Mouse (Mus musculus) liver, postnatal 0 days (tissue): ENCODE measurements around the gene Trim40. TPM values are rescaled to one million over a fixed set of nuclear protein-coding genes. Genes with fewer than 3 reads are reported as not detected.

ENCODE experiments used
- ATAC-seq: fragments of 200-750 bp; cut with Nextera tagmentation; 2 replicates; pipeline ENCODE4 v1.8.0; 2017; ENCODE audit warnings: mild to moderate bottlenecking, moderate library complexity
- DNase-seq: peaks from one replicate; pipeline ENCODE4 v3.0.0-alpha.2; 2016
- H3K27ac ChIP-seq: fragments of 300-500 bp; sonication (generic); 2 replicates; pipeline ENCODE4 v1.5.1; 2014; ENCODE audit warnings: antibody characterized with exemption, moderate library complexity, mild to moderate bottlenecking, low read depth
- H3K27me3 ChIP-seq: fragments of 300-500 bp; sonication (generic); 2 replicates; pipeline ENCODE4 v1.6.1; 2014; ENCODE audit warnings: low read length, control low read depth, mixed read lengths; ENCODE audit not compliant: insufficient read depth
- H3K36me3 ChIP-seq: fragments of 300-500 bp; sonication (generic); replicated peaks from 2 replicates; pipeline ENCODE4 v1.6.1; 2014; ENCODE audit warnings: mild to moderate bottlenecking, control low read depth, low read length, moderate library complexity, mixed read lengths; ENCODE audit not compliant: insufficient read depth
- H3K4me1 ChIP-seq: fragments of 300-500 bp; sonication (generic); 2 replicates; pipeline ENCODE4 v1.6.1; 2014; ENCODE audit warnings: antibody characterized with exemption, mild to moderate bottlenecking, control low read depth; ENCODE audit not compliant: insufficient read depth
- H3K4me2 ChIP-seq: fragments of 300-500 bp; sonication (generic); 2 replicates; pipeline ENCODE4 v1.6.1; 2014; ENCODE audit warnings: low read depth, mild to moderate bottlenecking, low read length, moderate library complexity, mixed read lengths
- H3K4me3 ChIP-seq: fragments of 300-500 bp; sonication (generic); 2 replicates; pipeline ENCODE4 v1.5.1; 2014; ENCODE audit warnings: low read depth, low read length
- H3K9ac ChIP-seq: fragments of 300-500 bp; sonication (generic); replicated peaks from 2 replicates; pipeline ENCODE4 v1.6.1; 2014; ENCODE audit warnings: mild to moderate bottlenecking, moderate library complexity
- H3K9me3 ChIP-seq: fragments of 300-500 bp; sonication (generic); 2 replicates; pipeline ENCODE4 v1.6.1; 2016; ENCODE audit warnings: mild to moderate bottlenecking, control low read depth, low read length, mixed read lengths
- CTCF ChIP-seq: sonication (generic); IDR thresholded peaks from 2 replicates; pipeline ENCODE4 v1.5.1; 2016; ENCODE audit warnings: antibody characterized with exemption, low read depth
- EP300 ChIP-seq: IDR thresholded peaks from 2 replicates; pipeline ENCODE4 v1.6.1; 2016; ENCODE audit warnings: antibody characterized with exemption, low read depth, mild to moderate bottlenecking
- whole genome bisulfite sequencing: fragments of 180-500 bp; shearing (Covaris S2); extraction: QIAGEN DNeasy Blood & Tissue Kit; methylation state at CpG from one replicate; pipeline ENCODE4 v1.1.7; 2014; ENCODE audit not compliant: insufficient replicate concordance; 5-methylcytosine and 5-hydroxymethylcytosine counted together
- polyA plus RNA-seq: library from polyadenylated mRNA; unstranded; fragments of >200 nt; fragmentation: Nextera tagmentation; extraction: Ambion mirVana; gene quantifications from 2 replicates; pipeline ENCODE4 v1.2.1, GENCODE M21; 2015

Trim40 gene
- polyA plus RNA-seq, 1 experiment from 2014 or later: not detected

- no peak overlapping the region for H3K4me3 ChIP-seq
- no peak overlapping the region for H3K4me2 ChIP-seq
- WGBS: 47% methylated on average over 2 of the region's 2 CpGs
- no peak overlapping the region for H3K9ac ChIP-seq
- TF ChIP-seq CTCF: no peak
- no peak for TF ChIP-seq EP300
- H3K27me3 ChIP-seq: 0 out of 2 replicates have a peak, but pooled peaks cover 4% of the 10 kb centered on the region
- DNase-seq (no peak), ATAC-seq (no peak)
- H3K9me3 ChIP-seq: no peaks in the 10 kb centered on the region
- no peak overlapping the region for H3K27ac ChIP-seq
- no peaks in the 10 kb centered on the region for H3K36me3 ChIP-seq
- H3K4me1 ChIP-seq: no peaks in the 10 kb centered on the region
Measured at GRCm38 (mm10) chr17:36912031-36912430, 22.1 kb upstream of the Trim40 start.

GRCm38 (mm10) chr17:36909802-36910201 is 19.9 kb upstream of the Trim40 start:
- Histone ChIP-seq H3K27me3 (no peaks in the 10 kb centered on the region), H3K9me3 (no peaks in the 10 kb centered on the region), H3K4me2 (no peak overlapping the region), H3K9ac (no peak overlapping the region), H3K4me3 (no peak overlapping the region), H3K36me3 (no peaks in the 10 kb centered on the region), H3K27ac (no peak overlapping the region), H3K4me1 (no peaks in the 10 kb centered on the region)
- WGBS: 38% methylated on average over 4 of the region's 4 CpGs
- ATAC-seq (no peak), DNase-seq (no peak)
- TF ChIP-seq CTCF: no peak
- no peak for TF ChIP-seq EP300

- no peak overlapping the region for H3K4me2 ChIP-seq
- DNase-seq (no peak), ATAC-seq (no peak)
- 43% methylated on average over 1 of the region's 1 CpGs for WGBS
- TF ChIP-seq EP300 (no peak), CTCF (no peak)
- no peaks in the 10 kb centered on the region for H3K36me3 ChIP-seq
- no peaks in the 10 kb centered on the region for H3K9me3 ChIP-seq
- H3K27me3 ChIP-seq: no peaks in the 10 kb centered on the region
- H3K4me3 ChIP-seq: no peak overlapping the region
- no peak overlapping the region for H3K9ac ChIP-seq
- H3K27ac ChIP-seq: no peak overlapping the region
- no peaks in the 10 kb centered on the region for H3K4me1 ChIP-seq
Measured at GRCm38 (mm10) chr17:36908235-36908634, 18.3 kb upstream of the Trim40 start.

- no peak for DNase-seq
Measured at GRCm38 (mm10) chr17:36903651-36904050, 13.7 kb upstream of the Trim40 start.

GRCm38 (mm10) chr17:36900691-36901090 is 10.8 kb upstream of the Trim40 start:
- H3K4me1 ChIP-seq: no peaks in the 10 kb centered on the region
- no peaks in the 10 kb centered on the region for H3K9me3 ChIP-seq
- no peak for ATAC-seq
- 16% methylated on average over 1 of the region's 1 CpGs for WGBS
- TF ChIP-seq CTCF (peak; percentile 32; the same call in 1 of the 2 replicates), EP300 (no peak)
- no peaks in the 10 kb centered on the region for H3K36me3 ChIP-seq
- H3K9ac ChIP-seq: no peak overlapping the region
- no peak overlapping the region for H3K27ac ChIP-seq
- H3K27me3 ChIP-seq: no peaks in the 10 kb centered on the region
- no peak overlapping the region for H3K4me2 ChIP-seq
- no peak for DNase-seq
- no peak overlapping the region for H3K4me3 ChIP-seq

More at GRCm38 (mm10) chr17:36903651-36904050, 13.7 kb upstream of the Trim40 start:
- H3K4me3 ChIP-seq: no peak overlapping the region
- H3K9ac ChIP-seq: no peak overlapping the region
- no peaks in the 10 kb centered on the region for H3K4me1 ChIP-seq
- ATAC-seq: no peak
- H3K9me3 ChIP-seq: no peaks in the 10 kb centered on the region
- no peaks in the 10 kb centered on the region for H3K36me3 ChIP-seq
- no peak overlapping the region for H3K27ac ChIP-seq
- WGBS: 40% methylated on average over 3 of the region's 3 CpGs
- TF ChIP-seq EP300 (no peak), CTCF (no peak)
- no peak overlapping the region for H3K4me2 ChIP-seq
- H3K27me3 ChIP-seq: no peaks in the 10 kb centered on the region

- no peak overlapping the region for H3K4me2 ChIP-seq
- ATAC-seq (no peak), DNase-seq (no peak)
- H3K9ac ChIP-seq: no peak overlapping the region
- H3K9me3 ChIP-seq: no peaks in the 10 kb centered on the region
- no peaks in the 10 kb centered on the region for H3K36me3 ChIP-seq
- 76% methylated on average over 5 of the region's 5 CpGs for WGBS
- no peak for TF ChIP-seq EP300
- no peak for TF ChIP-seq CTCF
- H3K4me3 ChIP-seq: no peak overlapping the region
- no peaks in the 10 kb centered on the region for H3K27me3 ChIP-seq
- H3K27ac ChIP-seq: no peak overlapping the region
- no peaks in the 10 kb centered on the region for H3K4me1 ChIP-seq
Measured at GRCm38 (mm10) chr17:36900001-36900400, 10.1 kb upstream of the Trim40 start.

- Histone ChIP-seq H3K4me1 (no peaks in the 10 kb centered on the region), H3K36me3 (no peaks in the 10 kb centered on the region), H3K4me2 (no peak overlapping the region), H3K9me3 (no peaks in the 10 kb centered on the region), H3K27me3 (no peaks in the 10 kb centered on the region), H3K4me3 (no peak overlapping the region), H3K27ac (no peak overlapping the region), H3K9ac (no peak overlapping the region)
- ATAC-seq (no peak), DNase-seq (no peak)
- TF ChIP-seq EP300: no peak
- no peak for TF ChIP-seq CTCF
- 69% methylated on average over 4 of the region's 4 CpGs for WGBS
Measured at GRCm38 (mm10) chr17:36899376-36899775, 9.5 kb upstream of the Trim40 start.
